Mouse (Mus musculus) left cerebral cortex, postnatal 25 days (tissue): ENCODE results near the gene Cckbr. TPM values are rescaled to one million over a fixed set of nuclear protein-coding genes. Genes with fewer than 3 reads are reported as not detected.

Experiments
- total RNA-seq, 2 experiments: library from RNA; stranded (reverse); gene quantifications; 2 replicates each; pipeline ENCODE4 v1.2.3; 2021

The Cckbr gene
- total RNA-seq, 2 experiments from 2014 or later, result 56.0 to 66.5 TPM

Other genes with a start within 250 kb of the Cckbr start
- gene Olfr685, start 239.7 kb upstream of the Cckbr start, total RNA-seq, result not detected
- not detected for gene Olfr686, start 218.2 kb upstream of the Cckbr start, total RNA-seq
- gene Olfr688, start 137.6 kb upstream of the Cckbr start, total RNA-seq, result not detected
- not detected for gene Olfr689, start 114.6 kb upstream of the Cckbr start, total RNA-seq
- gene Olfr690, start 91.6 kb upstream of the Cckbr start, total RNA-seq, result 1 to 10 TPM in 1 of 2 experiments, under 1 TPM in 1; 0.62 to 1.3 TPM
- 1 to 10 TPM in 1 of 2 experiments, under 1 TPM in 1; 0.73 to 1.2 TPM for gene Olfr691, start 83.5 kb upstream of the Cckbr start, total RNA-seq
- not detected for gene Olfr692, start 57.5 kb upstream of the Cckbr start, total RNA-seq
- not detected for gene Gm5901, start 50.7 kb upstream of the Cckbr start, total RNA-seq
- 10 to 100 TPM; 73.2 to 77.9 TPM for gene Fam160a2, start 25.7 kb upstream of the Cckbr start, total RNA-seq
- gene Cnga4, start 21.2 kb upstream of the Cckbr start, total RNA-seq, result 1 to 10 TPM in 1 of 2 experiments, under 1 TPM in 1; 0.89 to 1.1 TPM
- 10 to 100 TPM; 20.8 to 22.6 TPM for gene Cavin3, start 56.6 kb downstream of the Cckbr start, total RNA-seq
- gene Smpd1, start 128.6 kb downstream of the Cckbr start, total RNA-seq, result 100 to 1,000 TPM; 103 to 111 TPM
- gene Apbb1, start 155.9 kb downstream of the Cckbr start, total RNA-seq, result 100 to 1,000 TPM; 433 to 466 TPM
- gene Hpx, start 174.4 kb downstream of the Cckbr start, total RNA-seq, result under 1 TPM; 0.39 to 0.55 TPM
- gene Trim3, start 207.8 kb downstream of the Cckbr start, total RNA-seq, result 100 to 1,000 TPM; 149 to 152 TPM
- 10 to 100 TPM; 62.8 to 69.2 TPM for gene Timm10b, start 214.3 kb downstream of the Cckbr start, total RNA-seq
- gene Arfip2, start 214.7 kb downstream of the Cckbr start, total RNA-seq, result 100 to 1,000 TPM; 102 to 106 TPM
- gene Gm45799, start 214.8 kb downstream of the Cckbr start, total RNA-seq, result 10 to 100 TPM in 1 of 2 experiments, 1 to 10 TPM in 1; 9.9 to 18.2 TPM
- gene Dnhd1, start 225.1 kb downstream of the Cckbr start, total RNA-seq, result 1 to 10 TPM; 4.6 to 5.6 TPM